39 mouse cellular contexts compared by ENCODE assay signal in the genomic region with DNA sequence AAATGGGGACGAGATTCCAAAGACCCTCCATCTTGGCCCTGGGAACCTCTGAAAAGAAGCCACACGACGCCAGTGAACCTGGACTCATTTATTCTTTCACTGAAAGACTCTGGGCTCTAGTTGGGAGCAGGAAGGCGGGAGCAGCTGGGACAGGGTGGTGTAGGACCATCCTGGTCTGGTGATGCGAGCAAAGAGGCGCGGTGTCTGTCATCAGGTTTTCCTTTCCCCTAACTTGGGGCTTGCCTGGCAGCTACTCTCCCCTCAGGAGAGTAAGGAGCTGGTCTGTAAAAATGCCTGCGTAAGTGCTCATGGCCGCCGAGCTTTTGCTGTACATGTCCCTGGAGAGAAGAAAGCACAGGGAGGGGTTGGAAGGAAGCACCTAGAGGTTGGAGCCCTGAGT. TPM values are rescaled to one million over a fixed set of nuclear protein-coding genes. Genes with fewer than 3 reads are reported as not detected.
"Had no signal": no experiment of that assay in that cellular context is flagged by ENCODE, and none has a peak within 500 bp of the region (broad histone marks: within the 10 kb centered on the region; RNA-seq: fewer than 3 reads in every experiment).

No protein-coding gene starts in this region.

- DNase-seq: cerebellum, adult 8-10 months; cerebellum, adult 9-10 months; cerebellum, adult 9-11 months; cerebellum, postnatal 10 days; cerebellum, postnatal 14 days; cerebellum, postnatal 25 days; cerebellum, postnatal 36 days; embryo, embryonic 11 days; forebrain, postnatal 0 days; gastrocnemius, adult 2 months; gastrocnemius, postnatal 10 days; gastrocnemius, postnatal 14 days; gastrocnemius, postnatal 25 days; gastrocnemius, postnatal 36 days; heart, adult 18-20 months; heart, adult 2 months had no signal

- H3K9me3 ChIP-seq: embryonic facial prominence, embryonic 10.5 days; embryonic facial prominence, embryonic 12.5 days; embryonic facial prominence, embryonic 13.5 days; embryonic facial prominence, embryonic 15.5 days; forebrain, embryonic 10.5 days; forebrain, embryonic 12.5 days; forebrain, embryonic 13.5 days; forebrain, embryonic 15.5 days had no signal

- H3K9ac ChIP-seq: embryonic facial prominence, embryonic 12.5 days; embryonic facial prominence, embryonic 13.5 days; embryonic facial prominence, embryonic 15.5 days; forebrain, embryonic 12.5 days; forebrain, embryonic 13.5 days; forebrain, embryonic 15.5 days; forebrain, postnatal 0 days had no signal

- H3K36me3 ChIP-seq: embryonic facial prominence, embryonic 10.5 days; embryonic facial prominence, embryonic 12.5 days; embryonic facial prominence, embryonic 13.5 days; embryonic facial prominence, embryonic 15.5 days; forebrain, embryonic 10.5 days; forebrain, embryonic 12.5 days; forebrain, embryonic 15.5 days had no signal

- H3K4me2 ChIP-seq: embryonic facial prominence, embryonic 12.5 days; embryonic facial prominence, embryonic 13.5 days; embryonic facial prominence, embryonic 15.5 days; forebrain, embryonic 12.5 days; forebrain, embryonic 13.5 days; forebrain, embryonic 15.5 days had no signal

- H3K27me3 ChIP-seq: embryonic facial prominence, embryonic 12.5 days; embryonic facial prominence, embryonic 13.5 days; embryonic facial prominence, embryonic 15.5 days; forebrain, embryonic 15.5 days had no signal

- H3K4me3 ChIP-seq: embryonic facial prominence, embryonic 10.5 days; embryonic facial prominence, embryonic 12.5 days; embryonic facial prominence, embryonic 13.5 days; embryonic facial prominence, embryonic 15.5 days; erythroblast, embryonic 14.5 days; forebrain, embryonic 10.5 days; forebrain, embryonic 12.5 days; forebrain, embryonic 13.5 days; forebrain, embryonic 15.5 days; gastrocnemius, adult 2 months; heart, adult 2 months had no signal

- H3K27ac ChIP-seq: embryonic facial prominence, embryonic 10.5 days; embryonic facial prominence, embryonic 12.5 days; embryonic facial prominence, embryonic 13.5 days; embryonic facial prominence, embryonic 15.5 days; forebrain, embryonic 10.5 days; forebrain, embryonic 12.5 days; forebrain, embryonic 13.5 days; forebrain, embryonic 15.5 days; gastrocnemius, adult 2 months; heart, adult 2 months had no signal

RNA-seq across cellular contexts. Expression of gene Apoc2, which starts 6.2 kb away (rescaled TPM):
- total RNA-seq: common myeloid progenitor, adult 5-6 weeks; gastrocnemius, adult 2 months; gastrocnemius, adult 8-10 months; gastrocnemius, postnatal 25 days had no signal
- polyA plus RNA-seq: cortical plate, adult 2 months; embryonic facial prominence, embryonic 13.5 days; forebrain, embryonic 10.5 days; forebrain, embryonic 11.5 days; forebrain, embryonic 12.5 days; forebrain, embryonic 13.5 days; forebrain, embryonic 14.5 days; forebrain, embryonic 15.5 days; forebrain, embryonic 16.5 days; frontal cortex, adult 2 months; heart, adult 2 months had no signal

RNA-seq across cellular contexts. Expression of gene Gm44805, which starts 9.7 kb away (rescaled TPM):
- total RNA-seq: common myeloid progenitor, adult 5-6 weeks; forebrain, postnatal 0 days; gastrocnemius, adult 18-20 months; gastrocnemius, adult 2 months; gastrocnemius, adult 8-10 months; gastrocnemius, postnatal 10 days; gastrocnemius, postnatal 14 days; gastrocnemius, postnatal 25 days; gastrocnemius, postnatal 36 days; gastrocnemius, postnatal 4 days; granulocyte monocyte progenitor cell, adult 5-6 weeks; heart, adult 18-20 months; heart, adult 2 months; heart, adult 8-10 months had no signal
- polyA plus RNA-seq: cortical plate, adult 2 months; embryonic facial prominence, embryonic 10.5 days; embryonic facial prominence, embryonic 11.5 days; embryonic facial prominence, embryonic 12.5 days; embryonic facial prominence, embryonic 13.5 days; embryonic facial prominence, embryonic 14.5 days; embryonic facial prominence, embryonic 15.5 days; erythroblast, embryonic 14.5 days; forebrain, embryonic 10.5 days; forebrain, embryonic 11.5 days; forebrain, embryonic 12.5 days; forebrain, embryonic 13.5 days; forebrain, embryonic 14.5 days; forebrain, embryonic 15.5 days; forebrain, embryonic 16.5 days; forebrain, postnatal 0 days; frontal cortex, adult 2 months; gonadal fat pad, adult 2 months; heart, adult 2 months had no signal

RNA-seq across cellular contexts. Expression of gene Apoc4, which starts 9.8 kb away (rescaled TPM):
- total RNA-seq: common myeloid progenitor, adult 5-6 weeks; forebrain, postnatal 0 days; gastrocnemius, adult 2 months; gastrocnemius, adult 8-10 months; gastrocnemius, postnatal 14 days; gastrocnemius, postnatal 25 days; granulocyte monocyte progenitor cell, adult 5-6 weeks; heart, adult 18-20 months; heart, adult 2 months; heart, adult 8-10 months had no signal
- polyA plus RNA-seq: cortical plate, adult 2 months; embryonic facial prominence, embryonic 10.5 days; embryonic facial prominence, embryonic 11.5 days; embryonic facial prominence, embryonic 12.5 days; embryonic facial prominence, embryonic 13.5 days; embryonic facial prominence, embryonic 14.5 days; forebrain, embryonic 10.5 days; forebrain, embryonic 11.5 days; forebrain, embryonic 12.5 days; forebrain, embryonic 14.5 days; forebrain, embryonic 15.5 days; forebrain, embryonic 16.5 days; forebrain, postnatal 0 days; frontal cortex, adult 2 months; heart, adult 2 months had no signal
